Mouse (Mus musculus): ENCODE results near the gene Mx1.

Mx1 gene

DNA sequence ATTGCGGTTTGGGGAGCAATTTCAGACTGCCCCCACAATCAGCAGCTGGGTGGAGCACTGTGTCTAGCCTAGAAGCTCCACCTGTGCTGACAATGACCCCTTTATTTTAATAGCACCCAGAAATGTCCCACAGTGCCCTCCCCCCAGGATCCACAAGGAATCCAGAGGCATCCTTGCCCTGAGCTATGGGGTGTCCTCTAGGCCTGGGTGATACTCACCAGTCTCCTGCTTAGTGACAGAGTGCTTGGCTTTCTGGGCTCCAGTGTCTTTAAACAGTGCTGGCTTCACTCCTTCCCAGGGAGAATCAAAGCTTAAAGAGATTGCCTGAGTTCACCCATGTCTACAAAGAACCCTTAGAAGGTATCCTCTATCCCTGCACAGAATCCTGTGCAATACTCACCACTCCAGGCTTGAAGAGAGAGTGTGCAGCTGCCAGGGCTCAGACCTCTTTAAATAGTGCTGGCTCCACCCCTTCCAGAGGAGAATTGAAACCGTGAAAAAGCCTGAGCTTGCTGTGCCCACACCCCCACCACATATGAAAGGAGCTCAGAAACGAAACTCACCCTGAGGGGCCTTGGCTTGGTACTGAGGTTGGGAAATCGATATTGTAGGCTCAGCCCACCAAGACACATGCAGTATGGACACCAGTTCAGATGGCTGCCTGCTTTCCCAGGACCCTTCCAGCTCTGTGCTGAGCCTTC is at the start of gene Mx1:
TSS of gene Mx1 (minus strand) at position 427 of the 701 bp plus-strand sequence.
- in situ Hi-C loops (cut with MboI, MseI): no loop called here

DNA sequence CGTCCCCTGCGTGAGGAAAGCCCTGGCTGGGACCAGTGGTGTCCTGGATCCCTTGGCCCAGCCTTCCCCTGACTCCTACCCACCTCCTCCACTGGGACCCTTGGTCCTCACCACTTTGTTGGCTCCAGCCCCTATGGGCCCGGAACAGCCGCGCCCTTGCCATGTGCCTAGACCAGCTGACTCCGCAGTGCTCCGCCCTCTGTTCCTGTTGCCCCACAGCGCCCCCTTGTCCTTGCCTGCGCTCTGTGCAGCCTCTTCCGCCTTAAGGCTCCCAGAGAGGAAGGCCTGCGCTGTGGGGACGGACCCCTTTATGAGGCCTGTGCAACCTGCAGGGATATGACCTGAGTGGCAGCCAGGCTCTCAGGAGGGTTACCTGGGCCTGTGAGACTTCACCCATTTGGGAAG is 49.6 kb upstream of the Mx1 start:
- in situ Hi-C loops (cut with MboI, MseI): no loop called here

DNA sequence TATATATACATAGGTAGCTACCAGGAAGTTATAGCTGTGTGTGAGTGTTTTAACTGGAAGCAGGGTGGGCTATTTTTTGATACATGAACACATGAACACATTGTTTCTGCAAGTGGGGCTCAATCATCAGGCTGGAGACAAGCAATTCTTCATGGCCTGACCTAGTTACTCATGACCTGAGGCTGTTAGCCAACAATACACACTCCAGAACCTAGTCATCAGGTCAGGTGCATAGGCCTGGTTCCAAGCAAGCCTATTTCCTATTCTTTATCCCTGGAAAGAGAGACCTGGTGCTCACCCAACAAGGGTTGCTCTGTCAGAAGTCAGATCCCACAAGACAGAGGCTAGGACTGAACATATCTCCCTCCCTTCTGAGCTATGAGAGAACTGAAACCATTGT is 48.8 kb upstream of the Mx1 start:
- in situ Hi-C loops (cut with MboI, MseI): no loop called here

DNA sequence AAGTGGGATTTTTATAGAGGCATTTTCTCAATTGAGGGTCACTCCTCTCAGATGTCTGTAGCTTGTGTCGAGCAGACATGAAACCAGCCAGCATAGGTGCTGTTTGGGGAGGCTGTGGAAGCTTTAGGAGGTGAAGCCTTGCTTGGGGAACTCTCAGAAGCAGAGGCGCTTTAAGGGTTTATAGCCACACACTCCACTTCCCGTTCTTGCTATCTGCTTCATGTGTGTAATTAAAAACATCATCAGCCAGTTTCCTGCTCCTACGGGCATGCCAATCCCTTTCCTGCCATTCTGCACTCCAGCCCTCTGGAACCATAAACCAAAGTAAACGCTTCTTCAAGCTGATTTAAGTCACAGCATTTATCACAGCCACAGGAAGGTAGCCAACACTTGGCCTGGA is 48.1 kb upstream of the Mx1 start:
- in situ Hi-C loops (cut with MboI, MseI): no loop called here

DNA sequence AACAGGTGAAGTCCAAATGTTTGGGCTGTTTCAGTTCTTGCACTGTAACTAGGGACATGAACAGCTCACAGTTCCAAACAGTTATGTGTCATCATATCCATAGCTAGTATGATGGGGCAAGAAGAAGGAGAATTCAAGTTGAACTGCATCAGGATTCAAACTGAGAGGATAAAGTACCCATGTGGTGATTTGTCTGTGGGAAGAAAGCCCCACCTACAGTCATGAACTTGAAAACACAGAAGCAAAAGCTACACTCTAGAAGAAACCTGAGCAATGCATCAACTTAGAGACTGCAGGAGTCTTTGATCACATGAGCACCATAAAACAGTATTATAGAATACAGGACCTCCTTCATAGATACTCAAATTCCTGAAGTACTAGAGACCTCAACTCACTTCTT is 45.1 kb upstream of the Mx1 start:
- in situ Hi-C loops (cut with MboI, MseI): no loop called here

DNA sequence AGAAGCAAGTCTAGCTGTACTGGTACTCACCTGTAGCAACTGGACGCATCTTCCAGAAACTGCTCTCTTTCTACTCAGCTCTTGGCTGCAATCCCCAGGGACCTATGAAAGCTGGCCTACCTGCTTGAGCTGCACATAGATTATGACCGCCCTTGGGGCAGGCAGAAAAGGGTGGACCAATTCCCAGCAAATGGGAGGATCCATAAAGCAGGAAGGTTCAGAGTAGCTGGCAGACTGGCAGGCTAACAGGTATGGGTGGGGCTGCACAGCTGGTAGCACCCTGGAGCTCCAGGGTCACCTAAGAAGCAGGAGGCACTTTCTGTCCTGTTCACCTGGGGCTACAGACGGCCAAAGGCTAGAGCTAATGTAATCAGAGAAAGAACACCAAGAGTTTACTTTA is 42.1 kb upstream of the Mx1 start:
- in situ Hi-C loops (cut with MboI, MseI): no loop called here

DNA sequence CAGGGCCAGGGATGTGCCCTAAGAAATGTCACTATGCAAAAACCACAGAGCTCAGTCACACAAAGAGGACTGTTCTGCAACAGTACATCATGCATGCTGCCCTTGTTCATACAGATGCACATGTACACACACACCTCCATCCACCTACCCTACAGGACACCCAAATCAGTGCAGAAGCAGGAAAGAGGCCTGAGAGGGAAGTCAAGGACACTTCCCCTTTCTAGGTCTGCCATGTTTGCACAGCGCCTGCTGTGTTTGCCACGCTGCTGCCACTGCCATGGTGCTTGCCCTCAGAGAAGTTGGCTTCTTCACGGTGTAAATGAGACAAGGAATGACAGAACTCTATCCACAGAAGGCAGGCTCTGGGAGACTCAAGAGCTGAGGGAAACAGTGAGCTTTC is 41.1 kb upstream of the Mx1 start:
- in situ Hi-C loops (cut with MboI, MseI): no loop called here

DNA sequence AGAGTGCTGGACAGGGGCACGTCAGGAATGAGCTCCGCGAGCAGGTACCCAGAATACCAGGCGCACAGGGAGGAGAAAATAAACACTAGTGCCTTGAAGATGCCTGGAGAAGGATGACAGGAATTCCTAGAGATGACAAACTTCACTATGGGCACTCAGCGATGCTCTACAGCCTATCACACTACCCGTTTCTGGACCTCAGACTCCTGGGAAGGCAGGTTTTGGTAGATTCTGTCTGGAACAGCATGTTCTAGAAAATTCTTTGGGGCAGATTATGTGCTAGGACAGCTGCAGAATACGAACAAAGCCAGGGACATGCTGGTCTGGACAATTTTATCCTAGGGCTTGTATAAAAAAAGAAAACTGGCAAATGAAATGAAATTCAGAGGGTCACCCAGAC is 38.2 kb upstream of the Mx1 start:
- in situ Hi-C loops (cut with MboI, MseI): no loop called here

DNA sequence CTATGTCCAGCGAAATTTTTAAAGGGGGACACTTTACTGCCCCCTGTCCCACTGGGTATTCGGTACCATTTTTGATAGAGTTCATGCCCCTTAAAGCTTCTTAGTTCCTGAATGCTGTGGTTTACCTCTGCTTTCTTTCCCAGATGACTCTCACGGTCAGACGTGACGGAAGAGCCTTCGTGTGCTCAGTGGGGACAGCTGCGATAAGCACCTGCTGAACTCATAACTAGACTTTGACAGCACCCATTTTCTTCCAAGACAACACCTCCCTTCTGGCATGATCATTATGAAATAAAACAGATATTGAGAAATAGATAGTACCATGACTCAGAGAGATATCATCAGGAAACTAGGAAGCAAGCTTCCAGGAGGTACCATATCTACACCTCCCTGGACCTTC is 36.7 kb upstream of the Mx1 start:
- in situ Hi-C loops (cut with MboI, MseI): no loop called here

DNA sequence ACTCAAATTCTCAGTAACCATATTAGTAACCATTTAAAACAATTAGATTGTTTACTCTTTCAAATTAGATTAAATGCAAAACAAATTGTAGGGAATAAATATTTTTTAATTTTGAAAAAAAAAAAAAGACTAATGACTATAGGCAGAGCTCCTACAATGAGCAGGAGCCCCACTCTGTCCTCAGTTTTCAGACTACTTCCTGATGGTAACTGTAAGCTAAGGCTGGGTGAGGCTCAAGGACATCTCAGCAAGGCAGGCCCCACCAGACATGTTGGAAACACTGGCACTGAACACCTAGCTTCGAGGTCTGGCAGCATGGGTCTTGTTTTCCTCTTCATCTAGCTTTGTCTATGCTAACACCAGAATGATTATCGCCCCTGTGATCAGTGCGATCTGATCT is 35.4 kb upstream of the Mx1 start:
- in situ Hi-C loops (cut with MboI, MseI): no loop called here

DNA sequence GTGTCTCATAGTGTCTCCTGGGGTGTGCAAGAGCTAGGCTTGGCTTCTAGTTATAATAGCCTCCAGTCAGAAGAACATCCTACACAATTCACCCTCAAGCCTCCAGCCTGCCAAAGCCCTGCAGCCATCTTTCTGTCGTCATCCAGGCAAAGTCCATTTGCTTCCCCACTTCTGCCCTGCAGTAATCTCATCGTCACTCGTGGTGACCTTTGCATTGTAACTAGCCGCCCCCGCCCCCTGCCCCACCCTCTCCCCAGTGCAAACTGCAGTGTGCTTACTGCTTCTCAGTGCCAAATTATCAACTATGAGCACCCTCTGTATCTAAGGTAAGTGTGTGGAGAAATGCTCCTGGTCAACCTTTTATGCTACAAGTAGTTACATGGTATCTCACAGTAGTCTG is 35.0 kb upstream of the Mx1 start:
- in situ Hi-C loops (cut with MboI, MseI): no loop called here

DNA sequence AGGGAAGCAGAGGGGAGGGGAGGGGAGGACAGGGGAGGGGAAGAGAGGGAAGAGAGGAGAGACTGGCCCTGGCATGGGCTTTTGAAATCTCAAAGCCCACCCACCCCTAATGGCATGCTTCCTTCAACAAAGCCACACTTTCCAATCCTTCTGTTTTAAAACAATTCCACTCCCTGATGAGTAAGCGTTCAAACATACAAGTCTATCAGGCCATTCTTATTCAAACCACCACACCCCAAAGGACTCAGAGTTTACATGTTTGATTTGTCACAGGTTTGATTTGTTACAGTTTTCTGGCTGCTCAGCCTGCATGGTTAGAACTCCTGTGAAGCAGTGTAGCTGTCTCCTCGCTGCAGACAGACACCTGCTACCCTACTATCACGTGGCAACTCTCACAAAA is 33.3 kb upstream of the Mx1 start:
- in situ Hi-C loops (cut with MboI, MseI): no loop called here

DNA sequence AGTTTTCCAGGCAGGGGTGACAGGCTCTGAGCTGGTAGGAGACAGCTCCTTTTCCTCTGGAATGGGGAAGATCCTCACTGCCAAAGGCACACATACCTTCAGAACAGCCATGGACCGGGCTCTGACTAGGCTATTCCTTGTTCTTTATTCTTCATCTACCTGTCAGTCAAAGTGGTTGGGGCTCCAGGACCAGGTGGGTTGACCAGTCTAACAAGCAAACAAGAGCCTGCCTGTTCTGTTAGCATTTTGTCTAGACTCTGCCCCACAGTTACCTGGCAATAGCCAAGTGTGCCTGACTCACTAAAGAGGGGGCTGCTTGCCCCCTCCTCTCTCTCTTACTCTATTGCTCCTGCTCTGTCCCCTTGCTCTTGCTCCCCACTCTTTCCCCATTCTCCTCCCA is 29.7 kb upstream of the Mx1 start:
- in situ Hi-C loops (cut with MboI, MseI): no loop called here

DNA sequence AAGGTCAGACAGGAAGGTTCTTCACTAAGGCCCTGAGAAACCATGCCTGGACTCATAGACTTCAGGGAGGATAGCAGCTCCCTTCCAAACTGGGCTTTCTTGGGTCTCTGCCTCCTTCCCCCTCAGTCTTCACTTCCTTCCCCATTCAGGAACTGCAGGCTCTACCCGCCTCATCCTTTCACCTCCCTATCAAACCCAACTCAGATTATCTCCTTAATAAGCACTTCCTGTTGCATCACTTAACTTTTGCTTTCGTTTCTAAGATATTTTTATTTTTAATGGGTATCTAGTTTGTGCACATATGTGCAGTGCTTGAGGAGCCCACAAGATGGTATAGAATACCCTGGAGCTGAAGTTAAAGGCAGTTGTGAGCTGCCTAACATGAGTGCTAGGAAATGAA is 15.9 kb upstream of the Mx1 start:
- in situ Hi-C loops (cut with MboI, MseI): no loop called here

DNA sequence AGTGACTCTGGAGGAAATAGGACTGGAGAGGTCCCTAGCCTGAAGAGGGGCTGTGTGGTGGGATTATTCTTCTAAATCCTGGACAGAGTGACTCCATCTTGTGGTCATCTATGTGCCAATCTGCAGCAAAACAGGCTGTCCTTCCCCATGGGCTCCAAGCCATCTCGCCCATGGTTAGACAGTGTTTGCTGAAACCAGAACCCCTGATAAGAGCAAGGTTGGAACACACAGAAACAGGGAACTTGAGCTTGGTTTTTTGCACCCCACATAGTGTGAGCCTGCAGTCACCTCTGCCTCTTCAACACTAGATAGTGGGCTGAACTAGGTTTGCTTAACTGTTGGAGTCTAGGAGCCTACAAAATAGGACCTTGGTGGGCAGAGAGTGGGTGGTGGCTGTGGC is 13.8 kb upstream of the Mx1 start:
- in situ Hi-C loops (cut with MboI, MseI): no loop called here

DNA sequence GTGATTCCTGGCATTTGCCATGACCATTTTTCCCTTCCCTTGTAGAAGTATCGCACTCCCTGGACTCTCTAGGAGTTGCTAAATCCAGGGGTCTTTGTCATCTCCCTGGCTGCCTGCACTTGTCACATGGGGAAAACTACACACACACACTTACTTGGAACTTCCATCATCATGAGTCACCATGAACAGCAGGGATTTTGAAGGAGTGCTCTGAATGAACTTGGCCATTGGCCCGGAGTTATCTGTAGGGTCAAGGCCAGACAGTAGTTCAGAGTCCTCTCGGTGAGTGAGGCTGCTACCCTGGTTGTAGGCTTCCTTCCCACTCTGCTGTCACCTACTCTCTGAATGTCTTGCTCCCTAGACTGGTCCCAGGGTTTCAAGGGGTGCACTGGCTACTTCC is 12.9 kb upstream of the Mx1 start:
- in situ Hi-C loops (cut with MboI, MseI): no loop called here

DNA sequence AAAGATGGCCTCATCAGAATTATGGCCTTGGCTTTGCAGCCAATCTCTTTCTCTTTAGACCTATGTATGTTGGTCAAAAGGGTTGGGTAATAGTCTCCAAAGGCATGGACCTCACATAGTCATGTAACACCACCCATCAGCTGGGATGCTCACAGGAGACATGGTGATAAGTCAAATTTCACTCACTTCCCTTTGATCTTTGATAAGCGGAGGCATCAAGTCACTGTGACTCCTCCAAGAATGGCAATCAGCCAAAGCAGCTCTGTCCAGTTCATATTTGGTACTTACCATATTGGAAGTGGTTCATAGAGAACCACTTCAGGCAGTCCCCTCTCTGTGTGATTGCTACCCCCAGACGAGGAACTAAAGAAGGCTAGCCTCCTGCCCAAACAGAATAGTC is 12.0 kb upstream of the Mx1 start:
- in situ Hi-C loops (cut with MboI, MseI): no loop called here

DNA sequence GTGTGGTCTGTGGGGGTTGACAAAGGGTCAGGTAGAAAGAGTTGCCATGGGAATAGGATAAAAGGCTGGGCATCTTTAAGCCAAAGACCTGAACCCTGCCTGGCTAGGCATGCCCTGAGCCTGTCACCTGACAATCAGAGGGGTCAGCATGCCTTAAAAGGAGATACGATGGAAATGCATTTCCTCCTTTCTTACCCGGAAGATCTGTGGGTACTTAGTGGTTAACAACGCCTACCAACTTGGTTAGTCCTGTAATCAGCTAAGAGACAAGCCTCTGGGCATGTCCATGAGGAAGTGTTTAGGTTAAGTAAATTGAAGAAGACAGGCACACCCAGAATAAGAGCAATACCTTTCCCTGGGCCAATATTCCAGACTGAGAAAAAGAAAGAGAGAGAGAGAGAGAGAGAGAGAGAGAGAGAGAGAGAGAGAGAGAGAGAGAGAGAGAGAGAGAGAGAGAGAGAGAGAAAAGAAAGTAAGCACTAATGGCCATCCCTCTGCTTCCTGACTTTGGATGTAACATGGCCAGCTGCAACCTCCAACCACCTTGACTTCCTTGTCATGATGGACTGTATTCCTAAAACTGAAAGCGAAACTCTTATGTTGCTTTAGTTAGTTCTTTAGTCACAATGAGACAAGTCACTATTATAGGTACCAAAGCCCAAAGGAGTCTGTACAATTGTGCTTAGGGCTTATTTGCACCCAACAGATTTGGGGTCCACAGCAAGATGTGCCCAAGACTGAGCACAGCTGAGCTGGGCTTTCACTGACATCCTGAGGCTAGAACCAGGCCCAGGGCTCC is 5.5 kb upstream of the Mx1 start:
- in situ Hi-C loops (cut with MboI, MseI): no loop called here

DNA sequence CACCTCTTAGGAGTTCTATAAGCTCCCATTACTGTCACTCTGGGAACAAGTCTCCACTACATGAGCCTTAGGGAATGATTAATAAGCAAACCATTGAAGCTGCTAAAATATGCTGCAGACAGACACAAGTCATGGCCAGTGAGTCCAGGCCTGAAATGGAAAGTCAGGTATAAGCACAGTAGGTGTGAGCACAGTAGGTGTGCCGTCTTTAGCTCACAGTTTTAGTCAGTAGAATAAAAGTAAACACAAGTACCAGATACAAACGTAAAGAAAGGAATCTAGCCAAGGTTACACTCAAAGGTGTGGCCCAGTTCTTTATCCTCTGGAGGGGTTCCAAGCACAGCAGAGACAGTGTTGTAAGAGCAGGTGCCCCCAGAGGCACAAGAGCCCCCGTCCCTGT is 4.8 kb upstream of the Mx1 start:
- in situ Hi-C loops (cut with MboI, MseI): no loop called here

DNA sequence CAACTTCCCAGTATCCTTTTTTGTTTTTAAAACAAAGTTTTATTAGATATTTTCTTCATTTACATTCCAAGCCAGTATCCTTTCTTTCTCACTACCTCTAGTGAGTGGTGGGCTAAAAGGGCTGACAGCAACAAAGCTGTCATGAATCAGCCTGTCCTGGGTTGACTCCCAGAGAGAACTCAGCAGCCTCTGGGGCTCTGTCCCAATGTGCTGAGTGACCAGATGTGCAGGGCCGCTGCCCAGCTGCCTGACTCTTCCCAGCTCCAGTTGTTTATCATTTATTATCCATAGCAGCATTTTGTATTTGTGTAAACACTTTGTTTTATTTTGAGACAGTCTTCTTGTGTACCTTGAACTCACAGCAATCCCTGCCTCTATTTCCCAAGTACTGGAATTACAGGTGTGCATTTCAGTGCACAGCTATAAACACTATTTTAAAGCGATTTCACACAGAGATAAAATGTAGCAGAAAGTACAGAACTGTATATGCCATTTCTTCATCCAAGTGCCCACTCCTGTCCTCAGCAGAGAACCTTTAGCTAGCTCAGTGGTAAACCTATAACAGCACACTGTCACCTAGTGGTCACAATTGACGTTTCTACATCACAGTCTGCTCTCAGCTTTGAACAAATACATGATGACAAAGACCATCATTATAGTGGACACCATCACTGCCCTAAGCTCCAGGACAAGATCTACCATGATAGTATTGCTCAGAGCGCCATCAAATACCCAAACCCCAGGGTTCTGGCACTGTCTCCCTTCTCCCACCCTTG is 3.7 kb upstream of the Mx1 start:
- in situ Hi-C loops (cut with MboI, MseI): no loop called here

DNA sequence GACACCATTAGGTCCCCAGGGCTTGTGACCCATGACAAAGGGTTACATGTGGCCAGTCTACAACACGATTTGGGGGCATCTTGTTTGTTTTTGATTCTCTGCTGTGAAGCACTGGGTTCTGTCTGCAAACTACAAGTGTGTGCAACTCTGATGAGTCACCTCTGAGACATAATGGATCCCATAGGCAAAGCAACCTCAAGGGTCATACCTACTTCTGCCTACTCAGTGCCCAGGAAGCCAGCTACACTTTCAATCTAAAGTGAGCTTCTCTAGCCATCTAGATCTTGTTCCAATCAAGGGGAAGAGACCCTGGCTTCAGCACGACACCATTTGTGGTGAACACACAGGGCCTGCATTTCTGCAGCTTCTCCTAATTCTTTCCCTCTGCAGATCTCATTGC is 1.4 kb downstream of the Mx1 start:
- in situ Hi-C loops (cut with MboI, MseI): no loop called here

DNA sequence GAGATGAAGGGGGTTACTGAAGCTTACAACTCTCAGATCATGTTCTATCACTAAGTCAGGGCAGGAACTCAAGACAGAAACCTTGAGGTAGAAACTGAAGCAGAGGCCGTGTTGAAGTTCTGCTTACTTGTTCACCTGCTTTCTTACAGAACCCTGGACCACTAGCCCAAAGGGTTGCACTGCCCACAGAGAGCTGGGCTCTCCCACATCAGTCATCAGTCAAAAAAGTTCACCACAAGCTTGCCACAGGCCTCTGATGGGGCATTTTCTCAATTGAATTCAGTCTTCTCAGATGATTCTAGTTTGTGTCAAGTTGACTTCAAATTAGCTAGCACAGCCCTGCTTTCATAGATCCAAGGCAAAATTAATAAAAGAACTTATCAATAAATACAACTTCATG is 2.9 kb downstream of the Mx1 start:
- in situ Hi-C loops (cut with MboI, MseI): loop anchor here (5.0 kb wide), 1 partner anchor 87 kb away; no protein-coding TSS in a partner anchor

DNA sequence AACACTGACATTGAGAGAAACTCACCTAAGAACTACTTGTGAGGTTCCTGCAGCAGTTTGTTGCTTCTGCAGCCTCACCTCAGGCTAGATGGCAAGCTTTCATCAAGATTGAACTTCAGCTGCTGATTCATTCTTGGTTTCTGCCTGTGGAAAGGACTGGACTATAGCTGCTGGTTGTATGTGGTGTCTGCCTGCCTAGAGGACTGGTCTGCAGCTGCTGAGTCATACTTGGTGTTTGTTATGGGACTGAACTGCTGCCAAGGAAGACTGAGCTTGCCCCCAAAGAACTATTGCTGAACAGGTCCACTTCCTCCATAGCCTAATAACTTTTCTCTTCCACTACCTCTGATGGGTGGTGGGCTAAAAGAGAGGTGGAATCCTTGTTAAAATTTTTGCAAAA is 15.3 kb downstream of the Mx1 start:
- in situ Hi-C loops (cut with MboI, MseI): no loop called here

Measured in regulatory T cell (primary cell).